Mouse (Mus musculus) heart, embryonic 11.5 days (tissue): ENCODE measurements at regions not wholly inside any gene's neighbourhood (a gene's known extent, or its start where the extent isn't known, plus 50 kb on each side); places are given as distances from the start of the nearest gene placed in this dataset.

Experiments used
- ATAC-seq: fragments of 200-750 bp; cut with Nextera tagmentation; replicated peaks from 2 replicates; pipeline ENCODE4 v1.8.0; 2017; ENCODE audit warnings: moderate library complexity; ENCODE audit not compliant: insufficient number of reproducible peaks, low FRiP score, low TSS enrichment
- H3K27ac ChIP-seq: fragments of 300-500 bp; sonication (generic); 2 replicates; pipeline ENCODE4 v1.5.1; 2014; ENCODE audit warnings: mild to moderate bottlenecking, low read depth, low read length
- H3K27me3 ChIP-seq: fragments of 300-500 bp; sonication (generic); 2 replicates; pipeline ENCODE4 v1.6.1; 2014; ENCODE audit warnings: mild to moderate bottlenecking, low read length, mixed read lengths; ENCODE audit not compliant: control insufficient read depth, insufficient read depth
- H3K36me3 ChIP-seq: fragments of 300-500 bp; sonication (generic); 2 replicates; pipeline ENCODE4 v1.6.1; 2014; ENCODE audit warnings: mild to moderate bottlenecking, low read length, moderate library complexity, mixed read lengths; ENCODE audit not compliant: control insufficient read depth, insufficient read depth
- H3K4me1 ChIP-seq: fragments of 300-500 bp; sonication (generic); 2 replicates; pipeline ENCODE4 v1.6.1; 2014; ENCODE audit warnings: low read length; ENCODE audit not compliant: control insufficient read depth, insufficient read depth
- H3K4me2 ChIP-seq: fragments of 300-500 bp; sonication (generic); 2 replicates; pipeline ENCODE4 v1.6.1; 2014; ENCODE audit warnings: mild to moderate bottlenecking, moderate library complexity
- H3K4me3 ChIP-seq: fragments of 300-500 bp; sonication (generic); 2 replicates; pipeline ENCODE4 v1.5.1; 2014; ENCODE audit warnings: low read depth, low read length
- H3K9ac ChIP-seq: fragments of 300-500 bp; sonication (generic); 2 replicates; pipeline ENCODE4 v1.6.1; 2014; ENCODE audit warnings: mild to moderate bottlenecking, low read depth, low read length, moderate library complexity
- H3K9me3 ChIP-seq: fragments of 300-500 bp; sonication (generic); replicated peaks from 2 replicates; pipeline ENCODE4 v1.6.1; 2016; ENCODE audit warnings: low read length; ENCODE audit not compliant: control insufficient read depth
- WGBS: fragments of 180-500 bp; shearing (Covaris S2); extraction: QIAGEN DNeasy Blood & Tissue Kit; methylation state at CpG from one replicate; pipeline ENCODE4 v1.1.7; 2014; ENCODE audit not compliant: insufficient replicate concordance; 5-methylcytosine and 5-hydroxymethylcytosine counted together

- no peak overlapping the region for H3K27ac ChIP-seq
Measured at GRCm38 (mm10) chr5:74904327-74904726, 140.2 kb downstream of the Chic2 start.

GRCm38 (mm10) chr5:74903711-74904110 is 140.9 kb downstream of the Chic2 start:
- peaks cover 16% of the 10 kb centered on the region for H3K4me1 ChIP-seq
- 87% methylated on average over 6 of the region's 6 CpGs for WGBS

More at GRCm38 (mm10) chr5:74904327-74904726, 140.2 kb downstream of the Chic2 start:
- Histone ChIP-seq H3K4me2 (no peak overlapping the region), H3K4me1 (peaks cover 16% of the 10 kb centered on the region), H3K9me3 (0 out of 2 replicates have a peak, but pooled peaks cover 3% of the 10 kb centered on the region), H3K4me3 (no peak overlapping the region), H3K36me3 (no peaks in the 10 kb centered on the region), H3K27me3 (no peaks in the 10 kb centered on the region), H3K9ac (no peak overlapping the region)
- WGBS: 74% methylated on average over 3 of the region's 3 CpGs
- ATAC-seq: no peak

GRCm38 (mm10) chr5:74897133-74897532 is 147.4 kb downstream of the Chic2 start:
- no peak overlapping the region for H3K4me3 ChIP-seq
- no peak for ATAC-seq
- H3K27ac ChIP-seq: no peak overlapping the region
- no peaks in the 10 kb centered on the region for H3K27me3 ChIP-seq
- H3K4me2 ChIP-seq: no peak overlapping the region
- no peak overlapping the region for H3K9ac ChIP-seq
- no peaks in the 10 kb centered on the region for H3K4me1 ChIP-seq
- no peaks in the 10 kb centered on the region for H3K36me3 ChIP-seq
- WGBS: 84% methylated on average over 8 of the region's 8 CpGs
- no peaks in the 10 kb centered on the region for H3K9me3 ChIP-seq

More at GRCm38 (mm10) chr5:74903711-74904110, 140.9 kb downstream of the Chic2 start:
- H3K4me3 ChIP-seq: no peak overlapping the region
- no peaks in the 10 kb centered on the region for H3K27me3 ChIP-seq
- H3K9me3 ChIP-seq: 0 out of 2 replicates have a peak, but pooled peaks cover 3% of the 10 kb centered on the region
- H3K9ac ChIP-seq: no peak overlapping the region
- ATAC-seq: no peak
- no peaks in the 10 kb centered on the region for H3K36me3 ChIP-seq
- no peak overlapping the region for H3K27ac ChIP-seq
- H3K4me2 ChIP-seq: no peak overlapping the region

GRCm38 (mm10) chr5:74893276-74893675 is 151.3 kb downstream of the Chic2 start:
- 60% methylated on average over 5 of the region's 5 CpGs for WGBS
- no peak for ATAC-seq

GRCm38 (mm10) chr5:74891541-74891940 is 153.0 kb downstream of the Chic2 start:
- H3K4me3 ChIP-seq: no peak overlapping the region
- no peak overlapping the region for H3K9ac ChIP-seq
- WGBS: 51% methylated on average over 3 of the region's 3 CpGs
- no peaks in the 10 kb centered on the region for H3K36me3 ChIP-seq
- H3K27ac ChIP-seq: no peak overlapping the region
- no peak for ATAC-seq
- H3K9me3 ChIP-seq: no peaks in the 10 kb centered on the region
- H3K4me2 ChIP-seq: no peak overlapping the region
- no peaks in the 10 kb centered on the region for H3K27me3 ChIP-seq
- H3K4me1 ChIP-seq: no peaks in the 10 kb centered on the region

More at GRCm38 (mm10) chr5:74893276-74893675, 151.3 kb downstream of the Chic2 start:
- no peak overlapping the region for H3K9ac ChIP-seq
- no peak overlapping the region for H3K4me2 ChIP-seq
- no peaks in the 10 kb centered on the region for H3K9me3 ChIP-seq
- no peaks in the 10 kb centered on the region for H3K27me3 ChIP-seq
- H3K27ac ChIP-seq: no peak overlapping the region
- H3K4me3 ChIP-seq: no peak overlapping the region
- no peaks in the 10 kb centered on the region for H3K36me3 ChIP-seq
- no peaks in the 10 kb centered on the region for H3K4me1 ChIP-seq

- H3K4me3 ChIP-seq: no peak overlapping the region
- no peaks in the 10 kb centered on the region for H3K27me3 ChIP-seq
- no peaks in the 10 kb centered on the region for H3K4me1 ChIP-seq
- no peaks in the 10 kb centered on the region for H3K36me3 ChIP-seq
- H3K9me3 ChIP-seq: no peaks in the 10 kb centered on the region
- no peak overlapping the region for H3K4me2 ChIP-seq
- no peak overlapping the region for H3K27ac ChIP-seq
- 81% methylated on average over 8 of the region's 8 CpGs for WGBS
- ATAC-seq: no peak
- no peak overlapping the region for H3K9ac ChIP-seq
Measured at GRCm38 (mm10) chr5:74888934-74889333, 155.6 kb downstream of the Chic2 start.

- Histone ChIP-seq H3K4me1 (no peaks in the 10 kb centered on the region), H3K4me3 (no peak overlapping the region), H3K4me2 (no peak overlapping the region), H3K27me3 (no peaks in the 10 kb centered on the region), H3K9ac (no peak overlapping the region), H3K9me3 (no peaks in the 10 kb centered on the region), H3K36me3 (no peaks in the 10 kb centered on the region), H3K27ac (no peak overlapping the region)
- ATAC-seq: no peak
- WGBS: 68% methylated on average over 3 of the region's 3 CpGs
Measured at GRCm38 (mm10) chr5:74885958-74886357, 158.6 kb downstream of the Chic2 start.

- Histone ChIP-seq H3K4me1 (peaks cover 2% of the 10 kb centered on the region; the same call in 1 of the 2 replicates), H3K36me3 (no peaks in the 10 kb centered on the region), H3K27me3 (no peaks in the 10 kb centered on the region), H3K9me3 (no peaks in the 10 kb centered on the region), H3K9ac (no peak overlapping the region), H3K4me2 (no peak overlapping the region), H3K4me3 (no peak overlapping the region), H3K27ac (no peak overlapping the region)
- WGBS: 33% methylated on average over 12 of the region's 12 CpGs
- ATAC-seq: no peak
Measured at GRCm38 (mm10) chr5:74882563-74882962, 162.0 kb downstream of the Chic2 start.

GRCm38 (mm10) chr5:74880669-74881226 is 163.8 kb downstream of the Chic2 start:
- Histone ChIP-seq H3K36me3 (no peaks in the 10 kb centered on the region), H3K4me3 (no peak overlapping the region), H3K27me3 (no peaks in the 10 kb centered on the region), H3K9me3 (no peaks in the 10 kb centered on the region), H3K27ac (no peak overlapping the region), H3K4me2 (no peak overlapping the region), H3K9ac (no peak overlapping the region), H3K4me1 (peaks cover 3% of the 10 kb centered on the region; the same call in 1 of the 2 replicates)
- no peak for ATAC-seq
- 50% methylated on average over 10 of the region's 10 CpGs for WGBS
